Comparison of ENCODE assay signal across 7 mouse cellular contexts in the genomic region with DNA sequence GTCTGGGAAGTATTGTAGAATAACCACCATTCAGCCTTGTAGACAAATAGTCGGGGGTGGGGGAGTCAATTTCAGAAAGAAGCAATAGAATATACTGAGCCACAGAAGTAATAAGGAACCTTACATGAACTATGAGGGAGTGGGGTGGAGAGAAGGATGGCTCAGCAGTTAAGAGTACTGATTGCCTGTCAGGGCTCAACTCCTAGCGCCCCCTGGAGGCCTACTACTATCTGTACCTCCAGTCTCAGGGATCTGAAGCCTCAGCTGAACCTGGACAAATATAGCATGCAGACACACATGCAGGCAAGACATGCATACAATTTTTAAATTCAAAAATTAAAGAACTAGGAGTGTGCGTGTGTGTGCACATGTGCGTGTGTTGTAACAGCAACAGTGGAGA.
DNase-seq lines count a peak whose midpoint lies in the region; ATAC-seq and TF ChIP-seq lines count a peak whose summit lies in the region.

No protein-coding gene starts in this region.

- no peaks in the 10 kb centered on the region for H3K79me2 ChIP-seq in liver, adult 2 months (ENCODE audit: control insufficient read depth, insufficient read depth, low read length)

- no peak overlapping the region for H3K4me2 ChIP-seq in liver, embryonic 11.5 days
- H3K4me2 ChIP-seq in limb, embryonic 14.5 days (replicated peaks; ENCODE audit: low read depth, low read length, severe bottlenecking), result no peak overlapping the region

- no peak overlapping the region for H3K27ac ChIP-seq in liver, adult 2 months (replicated peaks; ENCODE audit: insufficient read depth, low read depth, low read length)
- H3K27ac ChIP-seq in liver, embryonic 11.5 days (ENCODE audit: low read depth, low read length), result no peak overlapping the region
- H3K27ac ChIP-seq in limb, embryonic 14.5 days (replicated peaks; ENCODE audit: low read depth, low read length), result no peak overlapping the region

- H3K27me3 ChIP-seq in liver, adult 2 months (ENCODE audit: control insufficient read depth, insufficient read depth, low read length), result no peaks in the 10 kb centered on the region
- no peaks in the 10 kb centered on the region for H3K27me3 ChIP-seq in liver, embryonic 11.5 days (replicated peaks; ENCODE audit: control insufficient read depth, insufficient read depth, low read length)
- H3K27me3 ChIP-seq in limb, embryonic 14.5 days (ENCODE audit: control insufficient read depth, insufficient read depth, low read length), result no peaks in the 10 kb centered on the region

- 47% methylated on average over 4 of the region's 4 CpGs for WGBS in liver, adult 2 months
- 38% methylated on average over 4 of the region's 4 CpGs for WGBS in liver, embryonic 11.5 days
- 54% methylated on average over 4 of the region's 4 CpGs for WGBS in limb, embryonic 14.5 days

- peak; percentile 54; the same call in 1 of the 2 replicates for TF ChIP-seq CTCF in liver, adult 2 months (IDR thresholded peaks at IDR 0.05; ENCODE audit: low read depth, low read length)

- no peak overlapping the region for H3K4me3 ChIP-seq in liver, adult 2 months (ENCODE audit: insufficient read depth, low read depth, low read length)
- no peak overlapping the region for H3K4me3 ChIP-seq in liver, embryonic 11.5 days (ENCODE audit: low read depth, low read length)
- no peak overlapping the region for H3K4me3 ChIP-seq in limb, embryonic 14.5 days (replicated peaks; ENCODE audit: low read length)

- no peaks in the 10 kb centered on the region for H3K36me3 ChIP-seq in liver, adult 2 months (ENCODE audit: control insufficient read depth, insufficient read depth, low read length)
- no peaks in the 10 kb centered on the region for H3K36me3 ChIP-seq in liver, embryonic 11.5 days (ENCODE audit: control insufficient read depth, insufficient read depth, low read length)
- no peaks in the 10 kb centered on the region for H3K36me3 ChIP-seq in limb, embryonic 14.5 days (ENCODE audit: control insufficient read depth, insufficient read depth, low read length)

- ATAC-seq in liver, embryonic 11.5 days (replicated peaks; ENCODE audit: low FRiP score), result no peak; the same call in 1 of the 2 replicates
- no peak for ATAC-seq in limb, embryonic 14.5 days (ENCODE audit: low FRiP score, low read depth)

- no peaks in the 10 kb centered on the region for H3K4me1 ChIP-seq in liver, adult 2 months (ENCODE audit: control insufficient read depth, insufficient read depth, low read length)
- H3K4me1 ChIP-seq in liver, embryonic 11.5 days (replicated peaks; ENCODE audit: control insufficient read depth, insufficient read depth, low read length), result no peaks in the 10 kb centered on the region
- 0 out of 2 replicates have a peak, but pooled peaks cover 3% of the 10 kb centered on the region for H3K4me1 ChIP-seq in limb, embryonic 14.5 days (ENCODE audit: control insufficient read depth, insufficient read depth, low read length)

- no peak overlapping the region for H3K9ac ChIP-seq in liver, adult 2 months (ENCODE audit: low read depth, low read length)
- no peak overlapping the region for H3K9ac ChIP-seq in liver, embryonic 11.5 days (ENCODE audit: low read depth, low read length)
- no peak overlapping the region for H3K9ac ChIP-seq in limb, embryonic 14.5 days (ENCODE audit: low read depth, low read length, severe bottlenecking)

- H3K9me3 ChIP-seq in liver, embryonic 11.5 days (ENCODE audit: control insufficient read depth, low read length), result no peaks in the 10 kb centered on the region
- no peaks in the 10 kb centered on the region for H3K9me3 ChIP-seq in limb, embryonic 14.5 days (ENCODE audit: control insufficient read depth, low read length)

- no peak for TF ChIP-seq POLR2A in liver, adult 2 months (IDR thresholded peaks at IDR 0.05; ENCODE audit: extremely low read depth, insufficient read depth, low read length)
- no peak for TF ChIP-seq POLR2A in limb, embryonic 14.5 days (IDR thresholded peaks at IDR 0.05; ENCODE audit: borderline replicate concordance, extremely low read depth, insufficient read depth, insufficient read length)

- DNase-seq in liver, adult 2 months (ENCODE audit: extremely low read depth, low read depth, low spot score), result peak; percentile 14
- DNase-seq in liver, embryonic 11.5 days (ENCODE audit: low spot score), result no peak
- peak; percentile 3 for DNase-seq in T-cell, adult 2 months (ENCODE audit: low spot score)
- peak; percentile 9 for DNase-seq in c-Kit-positive CD71-positive TER-119-positive erythroid progenitor cells, embryonic 14.5 days (ENCODE audit: low spot score)
- DNase-seq in induced T-regulatory cell, adult 2 months (ENCODE audit: low read depth), result peak; percentile 51
- peak; percentile 70 for DNase-seq in limb, embryonic 14.5 days (ENCODE audit: low spot score)
- DNase-seq in right cerebral cortex, postnatal 4 days, result peak; percentile 72
